Mouse (Mus musculus) ES-E14 (cell line): ENCODE measurements around the gene Fgf11. TPM values are rescaled to one million over a fixed set of nuclear protein-coding genes. Genes with fewer than 3 reads are reported as not detected.

Source experiments
- DNase-seq: peaks from one replicate; pipeline ENCODE4 v3.0.0-alpha.2; 2013; ENCODE audit warnings: low read depth, low spot score
- H3K27ac ChIP-seq: 2 replicates; pipeline ENCODE4 v1.5.1; 2012; ENCODE audit warnings: low read depth, mild to moderate bottlenecking, low read length, moderate library complexity, mixed read lengths; ENCODE audit not compliant: poor library complexity, insufficient read depth, severe bottlenecking
- H3K36me3 ChIP-seq: 2 replicates; pipeline ENCODE4 v1.6.1; 2012; ENCODE audit warnings: mild to moderate bottlenecking, low read length, moderate library complexity, mixed read lengths; ENCODE audit not compliant: control insufficient read depth, poor library complexity, insufficient read depth, severe bottlenecking
- H3K4me1 ChIP-seq, 2 experiments: fragments of 150-350 bp in 1 of 2; sonication (generic) in 1 of 2; 2 replicates each; pipeline ENCODE4 v1.6.1; 2012; ENCODE audit warnings: low read length in 2 of 2, mild to moderate bottlenecking in 1 of 2, mixed read lengths in 1 of 2; ENCODE audit not compliant: control insufficient read depth in 2 of 2, insufficient read depth in 2 of 2, poor library complexity in 1 of 2
- H3K4me3 ChIP-seq, 2 experiments: fragments of 150-350 bp in 1 of 2; sonication (generic) in 1 of 2; 2 replicates each; pipeline ENCODE4 v1.5.1; 2012; ENCODE audit warnings: low read length in 2 of 2, low read depth in 1 of 2, mild to moderate bottlenecking in 1 of 2, mixed read lengths in 1 of 2; ENCODE audit not compliant: insufficient read depth in 1 of 2, poor library complexity in 1 of 2, severe bottlenecking in 1 of 2
- H3K9ac ChIP-seq: 2 replicates; pipeline ENCODE4 v1.6.1; 2012; ENCODE audit warnings: low read depth, mild to moderate bottlenecking, low read length, mixed read lengths; ENCODE audit not compliant: poor library complexity, insufficient read depth, severe bottlenecking
- H3K9me3 ChIP-seq: fragments of 150-350 bp; sonication (generic); 2 replicates; pipeline ENCODE4 v1.6.1; 2012; ENCODE audit warnings: low read depth, mild to moderate bottlenecking, low read length; ENCODE audit not compliant: control insufficient read depth, insufficient read depth
- CHD2 ChIP-seq: IDR thresholded peaks from 2 replicates; pipeline ENCODE4 v1.6.1; 2014; ENCODE audit warnings: mild to moderate bottlenecking, low read depth, low read length, inconsistent platforms
- HCFC1 ChIP-seq: IDR thresholded peaks from 2 replicates; pipeline ENCODE4 v1.6.1; 2012; ENCODE audit warnings: low read length, inconsistent platforms, borderline replicate concordance; ENCODE audit not compliant: insufficient read depth
- MAFK ChIP-seq: IDR thresholded peaks from 2 replicates; pipeline ENCODE4 v1.6.1; 2014; ENCODE audit warnings: mild to moderate bottlenecking, low read depth, low read length, inconsistent platforms; ENCODE audit not compliant: insufficient read depth
- ZC3H11A ChIP-seq: IDR thresholded peaks from 2 replicates; pipeline ENCODE4 v1.6.1; 2012; ENCODE audit warnings: low read depth, mild to moderate bottlenecking, inconsistent platforms, low read length, borderline replicate concordance
- ZNF384 ChIP-seq: IDR thresholded peaks from 2 replicates; pipeline ENCODE4 v1.6.1; 2012; ENCODE audit warnings: low read depth, low read length, inconsistent platforms
- in situ Hi-C, 2 experiments: fragments of 600-800 bp; cut with MboI; formaldehyde crosslinking; loops; one replicate each; pipeline ENCODE4 v1.15.1; 2025; ENCODE audit warnings: low sequenced_read_pairs in 2 of 2, inconsistent platforms in 1 of 2; ENCODE audit not compliant: unreplicated experiment in 2 of 2
- total RNA-seq: library from RNA; depleted of rRNA; stranded (reverse); fragments of 300-350 nt; gene quantifications from 2 replicates; pipeline ENCODE4 v1.2.3, GENCODE M21; 2012

The Fgf11 gene
- total RNA-seq, 1 experiment, result 0.31 TPM

DNA sequence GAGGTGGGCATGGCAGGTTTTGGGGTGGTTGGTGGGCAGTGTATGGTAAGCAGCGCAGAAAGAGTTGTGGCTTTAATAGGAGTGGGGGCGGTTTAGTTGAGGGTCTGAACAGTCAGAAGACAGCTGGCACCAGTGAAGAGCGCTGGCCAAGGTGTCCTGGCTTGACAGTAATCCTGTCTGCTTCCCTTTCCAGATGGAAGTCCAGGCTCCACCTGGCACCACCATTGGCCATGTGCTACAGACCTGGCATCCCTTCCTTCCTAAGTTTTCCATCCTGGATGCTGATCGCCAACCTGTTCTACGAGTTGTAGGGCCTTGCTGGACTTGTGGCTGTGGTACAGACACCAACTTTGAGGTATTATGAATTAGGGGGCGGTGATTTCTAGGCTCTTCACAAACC lies 46.4 kb upstream of the Fgf11 start:
- Histone ChIP-seq H3K9ac (no peak overlapping the region), H3K9me3 (no peaks in the 10 kb centered on the region), H3K4me1 (peaks cover 0 to 6% of the 10 kb centered on the region in 2 experiments; a peak in 2 of 4 replicates), H3K36me3 (peaks cover 13% of the 10 kb centered on the region; the same call in 1 of the 2 replicates), H3K27ac (no peak overlapping the region), H3K4me3 (peak overlapping the region in 1 of 2 experiments; percentile 10; a peak in 1 of 4 replicates)
- no peak for TF ChIP-seq CHD2
- TF ChIP-seq ZNF384, result no peak
- no peak for TF ChIP-seq HCFC1
- TF ChIP-seq MAFK, result no peak
- TF ChIP-seq ZC3H11A, result no peak
- in situ Hi-C loops, result no loop called here
- no peak for DNase-seq

DNA sequence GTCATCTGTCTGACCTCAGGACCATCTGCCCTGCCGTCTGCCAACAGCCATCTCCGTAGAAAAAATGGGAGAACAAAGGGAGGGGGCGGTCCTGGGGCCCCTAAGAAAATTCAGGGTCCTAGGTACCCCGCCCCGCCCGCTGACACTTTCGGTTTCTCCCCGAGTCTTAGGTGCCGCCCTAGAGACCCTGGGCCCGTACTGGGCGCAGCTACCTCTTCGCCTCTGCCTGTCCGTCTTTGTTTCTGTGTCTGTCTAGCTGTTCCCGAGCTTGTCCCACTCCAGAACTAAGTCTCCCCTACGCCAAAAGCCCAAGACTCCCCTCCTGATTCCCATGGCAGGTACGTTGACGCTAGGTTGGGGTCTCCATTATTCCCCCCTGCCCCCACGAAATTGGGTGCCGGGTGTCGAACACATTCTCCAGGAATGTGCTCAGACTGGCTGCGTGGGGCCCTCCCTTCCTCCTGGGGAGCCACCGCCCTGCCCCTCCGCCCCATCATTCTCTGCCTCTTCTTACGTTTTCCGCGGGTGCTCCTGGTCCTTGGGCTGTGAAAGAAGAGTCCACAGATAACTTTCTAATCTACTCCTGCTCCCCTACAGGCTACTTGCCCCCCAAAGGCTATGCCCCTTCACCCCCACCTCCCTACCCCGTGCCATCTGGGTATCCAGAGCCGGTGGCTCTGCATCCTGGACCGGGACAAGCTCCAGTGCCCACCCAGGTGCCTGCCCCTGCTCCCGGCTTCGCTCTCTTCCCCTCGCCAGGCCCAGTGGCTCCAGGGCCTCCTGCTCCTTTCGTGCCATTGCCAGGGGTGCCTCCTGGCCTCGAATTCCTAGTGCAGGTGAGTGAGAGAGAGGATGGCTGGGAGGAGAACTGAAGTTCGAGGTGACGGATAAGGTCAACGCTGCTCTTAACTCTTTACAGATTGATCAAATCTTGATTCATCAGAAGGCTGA lies 45.4 kb upstream of the Fgf11 start:
- Histone ChIP-seq H3K9ac (peak overlapping the region; percentile 64), H3K27ac (no peak overlapping the region), H3K9me3 (no peaks in the 10 kb centered on the region), H3K4me3 (peak overlapping the region; percentile 74 to 86), H3K4me1 (peaks cover 0 to 6% of the 10 kb centered on the region in 2 experiments; a peak in 2 of 4 replicates), H3K36me3 (peaks cover 10% of the 10 kb centered on the region; the same call in 1 of the 2 replicates)
- TF ChIP-seq ZNF384 (0 out of 2 replicates have a peak, but pooled peaks have one; percentile 12), MAFK (no peak)
- DNase-seq, result no peak
- in situ Hi-C loops, result no loop called here

GRCm38 (mm10) chr11:69846198-69846680 lies 44.6 kb upstream of the Fgf11 start, which contains the start of gene Plscr3:
Gene Plscr3 (plus strand): TSS chr11:69846376.
- in situ Hi-C loops, result no loop called here
- H3K4me1 ChIP-seq, result peaks cover 0 to 6% of the 10 kb centered on the region in 2 experiments; a peak in 2 of 4 replicates
- peak; percentile 57; the same call in 1 of the 2 replicates for TF ChIP-seq MAFK
- TF ChIP-seq ZC3H11A, result no peak
- 0 out of 2 replicates have a peak, but pooled peaks have one; percentile 11 for TF ChIP-seq HCFC1
- no peak for TF ChIP-seq ZNF384
- TF ChIP-seq CHD2, result no peak

DNA sequence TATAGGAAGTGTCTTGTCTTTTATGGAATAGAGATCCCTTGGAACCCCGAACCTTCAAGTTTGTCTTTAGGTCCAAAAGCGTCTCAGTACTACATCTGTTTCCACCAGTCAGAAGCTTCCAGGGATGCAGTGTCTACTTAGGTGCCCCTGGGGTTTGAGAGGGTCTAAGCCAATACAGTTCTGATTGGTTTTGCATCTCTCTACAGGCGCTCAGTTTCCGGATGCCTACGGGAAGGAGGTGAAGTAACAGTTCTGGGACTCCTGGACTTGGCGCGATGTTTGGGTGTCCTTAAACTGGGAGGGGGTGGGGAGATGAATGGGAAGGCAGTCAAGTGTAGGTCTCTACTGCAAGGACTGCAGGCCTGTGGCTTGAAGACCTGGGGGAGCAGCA lies 37.1 kb upstream of the Fgf11 start:
- in situ Hi-C loops, result no loop called here
- no peak for TF ChIP-seq HCFC1
- TF ChIP-seq CHD2, result no peak
- TF ChIP-seq MAFK, result no peak
- TF ChIP-seq ZNF384, result no peak
- no peak for TF ChIP-seq ZC3H11A
- Histone ChIP-seq H3K4me1 (peaks cover 0 to 1% of the 10 kb centered on the region in 2 experiments; a peak in 1 of 4 replicates), H3K4me3 (peak overlapping the region; percentile 71 to 100), H3K36me3 (no peaks in the 10 kb centered on the region), H3K9ac (peak overlapping the region; percentile 77), H3K27ac (peak overlapping the region; percentile 19), H3K9me3 (no peaks in the 10 kb centered on the region)
- DNase-seq, result no peak

More at GRCm38 (mm10) chr11:69846198-69846680, 44.6 kb upstream of the Fgf11 start, which contains the start of gene Plscr3:
- H3K9me3 ChIP-seq, result no peaks in the 10 kb centered on the region
- H3K4me3 ChIP-seq, result peak within 1 kb of the TSS; percentile 74 to 86
- DNase-seq, result peak; percentile 86
- H3K36me3 ChIP-seq, result peaks cover 7% of the 10 kb centered on the region; the same call in 1 of the 2 replicates
- peak within 1 kb of the TSS; percentile 82 for H3K9ac ChIP-seq
- peak within 1 kb of the TSS; percentile 54 for H3K27ac ChIP-seq
